In the genomic region with DNA sequence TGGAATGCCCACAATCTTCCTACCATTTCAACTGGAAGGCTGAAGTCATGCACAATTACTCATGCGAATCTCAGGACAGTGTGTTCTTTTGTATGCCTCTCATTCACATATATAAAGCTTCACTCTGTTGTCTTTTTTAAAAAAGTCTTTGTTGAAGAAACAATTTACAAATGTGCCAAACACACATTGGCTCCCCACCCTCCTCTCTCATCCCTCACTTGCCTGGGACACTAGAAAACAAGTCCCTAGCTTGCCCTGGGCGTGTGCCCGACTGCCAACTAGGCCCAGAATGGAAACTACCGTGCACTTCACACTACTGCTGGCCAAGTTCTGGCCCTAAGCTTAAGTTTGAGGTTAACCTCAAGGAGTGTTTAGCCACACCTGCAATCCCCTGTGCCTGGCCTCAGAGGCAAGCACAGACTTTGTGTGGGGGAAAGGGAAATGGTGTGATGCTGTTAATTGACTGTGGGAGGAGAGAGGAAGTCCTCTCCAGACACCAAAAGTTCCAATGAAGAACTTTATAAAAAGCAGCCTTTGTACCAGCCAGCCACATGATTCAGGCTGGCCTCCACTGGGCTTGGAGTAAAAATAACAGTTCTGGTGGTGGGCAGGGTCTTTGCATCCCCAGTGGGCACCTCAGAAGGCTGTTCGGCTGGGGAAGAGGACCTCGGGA, we compare ENCODE assay signal across 8 mouse cellular contexts.
DNase-seq lines count a peak whose midpoint lies in the region; ATAC-seq and TF ChIP-seq lines count a peak whose summit lies in the region.

No protein-coding gene starts in this region.

- H3K27ac ChIP-seq in CH12.LX (ENCODE audit: insufficient read depth, low read depth), result peak overlapping the region; percentile 43
- peak overlapping the region; percentile 15 for H3K27ac ChIP-seq in heart, embryonic 16.5 days (ENCODE audit: low read length)
- peak overlapping the region; percentile 70 for H3K27ac ChIP-seq in limb, embryonic 12.5 days
- no peak overlapping the region for H3K27ac ChIP-seq in midbrain, postnatal 0 days (ENCODE audit: low read depth, low read length)

- no peaks in the 10 kb centered on the region for H3K36me3 ChIP-seq in CH12.LX (replicated peaks in 1 of 2; ENCODE audit: control insufficient read depth in 1 of 2, insufficient read depth in 1 of 2, low read length in 1 of 2)
- H3K36me3 ChIP-seq in heart, embryonic 16.5 days (ENCODE audit: control insufficient read depth, insufficient read depth), result no peaks in the 10 kb centered on the region
- no peaks in the 10 kb centered on the region for H3K36me3 ChIP-seq in limb, embryonic 12.5 days
- H3K36me3 ChIP-seq in midbrain, postnatal 0 days (ENCODE audit: insufficient read depth, low read length), result no peaks in the 10 kb centered on the region

- DNase-seq in frontal cortex, postnatal 10 days (ENCODE audit: low spot score in 2 of 2), result no peak
- peak; percentile 89 for DNase-seq in CH12.LX (ENCODE audit: extremely low read depth)
- DNase-seq in natural killer cell, adult 2 months (ENCODE audit: low spot score in 2 of 2), result peak; percentile 81 to 88
- DNase-seq in midbrain, postnatal 0 days (ENCODE audit: low spot score), result no peak
- DNase-seq in gastrocnemius, postnatal 36 days, result no peak

- no peak overlapping the region for H3K9ac ChIP-seq in CH12.LX (ENCODE audit: insufficient read depth, low read depth)
- no peak overlapping the region for H3K9ac ChIP-seq in heart, embryonic 16.5 days (ENCODE audit: low read length)
- H3K9ac ChIP-seq in limb, embryonic 12.5 days (replicated peaks), result no peak overlapping the region
- H3K9ac ChIP-seq in midbrain, postnatal 0 days (replicated peaks; ENCODE audit: low read length, poor library complexity, severe bottlenecking), result no peak overlapping the region

- in situ Hi-C loops in CH12.LX (cut with MboI; ENCODE audit: low pct_ligation_motif_present, low pct_unique_long_range_greater_than_20kb, low sequenced_read_pairs), result no loop called here

- H3K4me1 ChIP-seq in CH12.LX (ENCODE audit: control insufficient read depth in 1 of 2, insufficient read depth in 2 of 2), result peaks cover 19 to 48% of the 10 kb centered on the region in 2 experiments
- peaks cover 14% of the 10 kb centered on the region for H3K4me1 ChIP-seq in heart, embryonic 16.5 days (ENCODE audit: control insufficient read depth, insufficient read depth, low read length)
- H3K4me1 ChIP-seq in limb, embryonic 12.5 days (replicated peaks), result peaks cover 15% of the 10 kb centered on the region
- no peaks in the 10 kb centered on the region for H3K4me1 ChIP-seq in midbrain, postnatal 0 days (ENCODE audit: insufficient read depth, low read length)

- no peaks in the 10 kb centered on the region for H3K9me3 ChIP-seq in CH12.LX (replicated peaks; ENCODE audit: low read length)
- H3K9me3 ChIP-seq in heart, embryonic 16.5 days (replicated peaks; ENCODE audit: control insufficient read depth, low read length), result no peaks in the 10 kb centered on the region
- no peaks in the 10 kb centered on the region for H3K9me3 ChIP-seq in limb, embryonic 12.5 days
- no peaks in the 10 kb centered on the region for H3K9me3 ChIP-seq in midbrain, postnatal 0 days (ENCODE audit: low read length)

- no peaks in the 10 kb centered on the region for H3K27me3 ChIP-seq in CH12.LX (replicated peaks)
- H3K27me3 ChIP-seq in heart, embryonic 16.5 days (ENCODE audit: control insufficient read depth, insufficient read depth, low read length), result no peaks in the 10 kb centered on the region
- H3K27me3 ChIP-seq in limb, embryonic 12.5 days, result no peaks in the 10 kb centered on the region
- no peaks in the 10 kb centered on the region for H3K27me3 ChIP-seq in midbrain, postnatal 0 days (ENCODE audit: insufficient read depth, low read length)

- H3K4me2 ChIP-seq in CH12.LX (ENCODE audit: insufficient read depth, low read depth, poor library complexity, severe bottlenecking), result peak overlapping the region; percentile 13
- peak overlapping the region; percentile 4; the same call in 1 of the 2 replicates for H3K4me2 ChIP-seq in heart, embryonic 16.5 days (ENCODE audit: low read depth, low read length)
- peak overlapping the region; percentile 20 for H3K4me2 ChIP-seq in limb, embryonic 12.5 days
- no peak overlapping the region for H3K4me2 ChIP-seq in midbrain, postnatal 0 days (ENCODE audit: low read depth, low read length, poor library complexity, severe bottlenecking)

- peak; percentile 21; the same call in 1 of the 2 replicates for TF ChIP-seq POLR2A in CH12.LX (IDR thresholded peaks at IDR 0.05; ENCODE audit: low read depth, low read length)

- TF ChIP-seq RAD21 in CH12.LX (IDR thresholded peaks at IDR 0.05; ENCODE audit: low read depth, low read length), result no peak; the same call in none of the 2 replicates

- dilution Hi-C loops in CH12.LX (cut with MboI; ENCODE audit: extremely low pct_ligation_motif_present, extremely low pct_unique_long_range_greater_than_20kb, low sequenced_read_pairs), result no loop called here

- TF ChIP-seq EP300 in CH12.LX (IDR thresholded peaks at IDR 0.05; ENCODE audit: low read length), result peak; percentile 94

- TF ChIP-seq CTCF in CH12.LX (conservative IDR thresholded peaks at IDR 0.05 in 1 of 2, IDR thresholded peaks at IDR 0.05 in 1 of 2; ENCODE audit: low read depth in 2 of 2, low read length in 2 of 2), result no peak
- no peak for TF ChIP-seq CTCF in midbrain, postnatal 0 days (IDR thresholded peaks at IDR 0.05)

- intact Hi-C loops in gastrocnemius, postnatal 36 days (cut with DNase I), result loop anchor here (5.0 kb wide), 1 partner anchor 68 kb away; no protein-coding TSS in a partner anchor

- no peaks in the 10 kb centered on the region for H3K79me2 ChIP-seq in CH12.LX (replicated peaks; ENCODE audit: control insufficient read depth, extremely low read depth, insufficient read depth, poor library complexity, severe bottlenecking)

- ATAC-seq in frontal cortex, adult (ENCODE audit: low TSS enrichment), result peak; percentile 87
- ATAC-seq in heart, embryonic 16.5 days (replicated peaks; ENCODE audit: extremely low read depth, insufficient read depth, low FRiP score), result peak; percentile 59
- peak; percentile 83 for ATAC-seq in limb, embryonic 12.5 days (ENCODE audit: insufficient number of reproducible peaks, insufficient read depth, low FRiP score, low TSS enrichment, low read depth)
- ATAC-seq in midbrain, postnatal 0 days (ENCODE audit: low FRiP score), result no peak

- H3K4me3 ChIP-seq in CH12.LX (replicated peaks in 1 of 3; ENCODE audit: low read depth in 2 of 3, low read length in 2 of 3, poor library complexity in 1 of 3), result peak overlapping the region in 2 of 3 experiments; percentile 35 to 41
- H3K4me3 ChIP-seq in heart, embryonic 16.5 days (ENCODE audit: low read length), result no peak overlapping the region
- H3K4me3 ChIP-seq in limb, embryonic 12.5 days (replicated peaks), result no peak overlapping the region
- no peak overlapping the region for H3K4me3 ChIP-seq in midbrain, postnatal 0 days (ENCODE audit: low read depth, low read length)

- WGBS in heart, embryonic 16.5 days, result 50% methylated on average over 6 of the region's 6 CpGs
- WGBS in limb, embryonic 12.5 days, result 61% methylated on average over 6 of the region's 6 CpGs
- 66% methylated on average over 6 of the region's 6 CpGs for WGBS in midbrain, postnatal 0 days

TF ChIP-seq in CH12.LX, 34 proteins besides CTCF, POLR2A, EP300 and RAD21 (continues in another document):
- peak; percentile 75 for TF ChIP-seq MYC (IDR thresholded peaks at IDR 0.05; ENCODE audit: low read depth, low read length)
- TF ChIP-seq NELFE (IDR thresholded peaks at IDR 0.05; ENCODE audit: low read depth, low read length), result 0 out of 2 replicates have a peak, but pooled peaks have one; percentile 15
- peak; percentile 53 for TF ChIP-seq HCFC1 (IDR thresholded peaks at IDR 0.05; ENCODE audit: low read depth, low read length)
- peak; percentile 85 for TF ChIP-seq MAFK (IDR thresholded peaks at IDR 0.05; ENCODE audit: insufficient replicate concordance, low read length)
- TF ChIP-seq MXI1 (IDR thresholded peaks at IDR 0.05; ENCODE audit: low read depth, low read length), result peak; percentile 62; the same call in 1 of the 2 replicates
- TF ChIP-seq TBP (conservative IDR thresholded peaks at IDR 0.05; ENCODE audit: low read depth, low read length), result 0 out of 2 replicates have a peak, but pooled peaks have one; percentile 34
- peak; percentile 90 for TF ChIP-seq IRF4 (IDR thresholded peaks at IDR 0.05; ENCODE audit: low read depth, low read length)
- no peak for TF ChIP-seq E2F4 (IDR thresholded peaks at IDR 0.05; ENCODE audit: insufficient replicate concordance, low read depth, low read length)
- TF ChIP-seq ELF1 (IDR thresholded peaks at IDR 0.05; ENCODE audit: low read depth, low read length), result peak; percentile 63; the same call in 1 of the 2 replicates
- TF ChIP-seq BHLHE40 (IDR thresholded peaks at IDR 0.05; ENCODE audit: low read depth, low read length), result peak; percentile 97
- no peak for TF ChIP-seq ZKSCAN1 (IDR thresholded peaks at IDR 0.05; ENCODE audit: borderline replicate concordance, low read depth, low read length)
- TF ChIP-seq TCF12 (IDR thresholded peaks at IDR 0.05; ENCODE audit: low read depth, low read length), result peak; percentile 98
- 0 out of 2 replicates have a peak, but pooled peaks have one; percentile 26 for TF ChIP-seq KAT2A (IDR thresholded peaks at IDR 0.05; ENCODE audit: insufficient replicate concordance, low read length)
- TF ChIP-seq ZC3H11A (IDR thresholded peaks at IDR 0.05; ENCODE audit: low read depth, low read length), result no peak
- TF ChIP-seq JUN (IDR thresholded peaks at IDR 0.05; ENCODE audit: insufficient read depth, low read depth, low read length), result no peak
- no peak for TF ChIP-seq UBTF (IDR thresholded peaks at IDR 0.05; ENCODE audit: low read depth, low read length)
- TF ChIP-seq RCOR1 (conservative IDR thresholded peaks at IDR 0.05; ENCODE audit: low read depth, low read length), result peak; percentile 81
- TF ChIP-seq GABPA (IDR thresholded peaks at IDR 0.05; ENCODE audit: insufficient replicate concordance, low read depth, low read length), result no peak
- peak; percentile 94 for TF ChIP-seq ETS1 (conservative IDR thresholded peaks at IDR 0.05; ENCODE audit: low read depth, low read length)
- TF ChIP-seq JUND (conservative IDR thresholded peaks at IDR 0.05; ENCODE audit: low read depth, low read length), result 0 out of 2 replicates have a peak, but pooled peaks have one; percentile 42
- TF ChIP-seq ZMIZ1 (IDR thresholded peaks at IDR 0.05; ENCODE audit: low read depth, low read length), result peak; percentile 46; the same call in 1 of the 2 replicates
- peak; percentile 62 for TF ChIP-seq ZNF384 (IDR thresholded peaks at IDR 0.05; ENCODE audit: low read depth, low read length)
- no peak for TF ChIP-seq SMC3 (IDR thresholded peaks at IDR 0.05; ENCODE audit: low read depth, low read length)
- TF ChIP-seq PAX5 (IDR thresholded peaks at IDR 0.05; ENCODE audit: low read length), result no peak
- TF ChIP-seq NRF1 (IDR thresholded peaks at IDR 0.05; ENCODE audit: low read depth, low read length), result peak; percentile 32; the same call in 1 of the 2 replicates
- no peak for TF ChIP-seq USF2 (conservative IDR thresholded peaks at IDR 0.05; ENCODE audit: low read depth, low read length)

Comparison
In these comparisons a context has a peak if more than half of its experiments do, and no peak if none do; other contexts are left out.
1. DNase-seq: peak in CH12.LX (single experiment) and natural killer cell, adult 2 months (2 of 2); none in frontal cortex, postnatal 10 days (0 of 2), midbrain, postnatal 0 days (single experiment) and gastrocnemius, postnatal 36 days (0 of 2).
2. H3K4me3 ChIP-seq: peak in CH12.LX (2 of 3); none in heart, embryonic 16.5 days (single experiment), limb, embryonic 12.5 days (single experiment) and midbrain, postnatal 0 days (single experiment).